Comparison of ENCODE assay signal across 22 mouse cellular contexts in genomic region chr12:105333570-105333969, GRCm38 (mm10). TPM values are rescaled to one million over a fixed set of nuclear protein-coding genes. Genes with fewer than 3 reads are reported as not detected.
DNase-seq lines count a peak whose midpoint lies in the region; ATAC-seq and TF ChIP-seq lines count a peak whose summit lies in the region.
"Had no signal": no experiment of that assay in that cellular context is flagged by ENCODE, and none has a peak within 500 bp of the region (broad histone marks: within the 10 kb centered on the region; RNA-seq: fewer than 3 reads in every experiment).

TSS of gene Tunar (plus strand) at chr12:105333870.

- no peak for ATAC-seq in hindbrain, postnatal 0 days
- ATAC-seq in midbrain, postnatal 0 days (ENCODE audit: low FRiP score), result no peak
- ATAC-seq: intestine, embryonic 16.5 days; liver, embryonic 12.5 days had no signal

- no peaks in the 10 kb centered on the region for H3K36me3 ChIP-seq in hindbrain, postnatal 0 days (ENCODE audit: insufficient read depth, low read length)
- no peaks in the 10 kb centered on the region for H3K36me3 ChIP-seq in hindbrain, embryonic 10.5 days
- H3K36me3 ChIP-seq in midbrain, postnatal 0 days (ENCODE audit: insufficient read depth, low read length), result no peaks in the 10 kb centered on the region
- H3K36me3 ChIP-seq: embryonic facial prominence, embryonic 10.5 days; limb, embryonic 12.5 days; liver, embryonic 12.5 days; midbrain, embryonic 12.5 days had no signal

- 88% methylated on average over 2 of the region's 2 CpGs for WGBS in hindbrain, postnatal 0 days
- WGBS in hindbrain, embryonic 10.5 days, result 87% methylated on average over 2 of the region's 2 CpGs
- WGBS in midbrain, postnatal 0 days, result 96% methylated on average over 2 of the region's 2 CpGs

- H3K4me2 ChIP-seq in hindbrain, postnatal 0 days (ENCODE audit: low read depth, low read length), result no peak within 1 kb of the TSS
- H3K4me2 ChIP-seq in midbrain, postnatal 0 days (ENCODE audit: low read depth, low read length, poor library complexity, severe bottlenecking), result no peak within 1 kb of the TSS
- H3K4me2 ChIP-seq: limb, embryonic 12.5 days; liver, embryonic 12.5 days; lung, embryonic 14.5 days; midbrain, embryonic 12.5 days had no signal

- no peak for TF ChIP-seq CTCF in hindbrain, postnatal 0 days (IDR thresholded peaks at IDR 0.05; ENCODE audit: low read depth)
- TF ChIP-seq CTCF in midbrain, postnatal 0 days (IDR thresholded peaks at IDR 0.05), result no peak

- H3K9ac ChIP-seq in hindbrain, postnatal 0 days (replicated peaks; ENCODE audit: low read length), result no peak within 1 kb of the TSS
- H3K9ac ChIP-seq in midbrain, postnatal 0 days (replicated peaks; ENCODE audit: low read length, poor library complexity, severe bottlenecking), result no peak within 1 kb of the TSS
- H3K9ac ChIP-seq: limb, embryonic 12.5 days; liver, embryonic 12.5 days; lung, embryonic 14.5 days; midbrain, embryonic 12.5 days had no signal

- intact Hi-C loops in left cerebral cortex, postnatal 4 days (cut with DNase I), result loop anchor here (10.0 kb wide), 2 partner anchors 91 to 259 kb away; no protein-coding TSS in a partner anchor
- intact Hi-C loops in gastrocnemius, postnatal 14 days (cut with DNase I; ENCODE audit: low total_unique reads), result no loop called here

- H3K27ac ChIP-seq in hindbrain, postnatal 0 days, result no peak within 1 kb of the TSS
- no peak within 1 kb of the TSS for H3K27ac ChIP-seq in hindbrain, embryonic 10.5 days
- no peak within 1 kb of the TSS for H3K27ac ChIP-seq in midbrain, postnatal 0 days (ENCODE audit: low read depth, low read length)
- H3K27ac ChIP-seq: embryonic facial prominence, embryonic 10.5 days; heart, adult 2 months; limb, embryonic 12.5 days; liver, embryonic 12.5 days; midbrain, embryonic 12.5 days; stomach, postnatal 0 days had no signal

- no peak for DNase-seq in hindbrain, postnatal 0 days (ENCODE audit: low spot score)
- DNase-seq in hindbrain, embryonic 10.5 days (ENCODE audit: low spot score), result no peak
- DNase-seq in left cerebral cortex, postnatal 4 days, result no peak
- DNase-seq in left cerebral cortex, adult 8-10 months (ENCODE audit: low spot score in 2 of 2), result no peak
- no peak for DNase-seq in layer of hippocampus, postnatal 14 days (ENCODE audit: low spot score in 2 of 2)
- no peak for DNase-seq in midbrain, postnatal 0 days (ENCODE audit: low spot score)
- no peak for DNase-seq in gastrocnemius, postnatal 14 days
- DNase-seq: cerebellum, adult 8-10 months; gastrocnemius, postnatal 25 days; heart, adult 2 months; heart, postnatal 36 days; kidney, postnatal 36 days; lung, embryonic 14.5 days had no signal

- no peaks in the 10 kb centered on the region for H3K9me3 ChIP-seq in hindbrain, postnatal 0 days (ENCODE audit: low read length)
- no peaks in the 10 kb centered on the region for H3K9me3 ChIP-seq in hindbrain, embryonic 10.5 days
- H3K9me3 ChIP-seq in midbrain, postnatal 0 days (ENCODE audit: low read length), result no peaks in the 10 kb centered on the region
- H3K9me3 ChIP-seq: embryonic facial prominence, embryonic 10.5 days; limb, embryonic 12.5 days; liver, embryonic 12.5 days; midbrain, embryonic 12.5 days had no signal

- no peak within 1 kb of the TSS for H3K4me3 ChIP-seq in hindbrain, postnatal 0 days (ENCODE audit: low read length)
- no peak within 1 kb of the TSS for H3K4me3 ChIP-seq in hindbrain, embryonic 10.5 days
- no peak within 1 kb of the TSS for H3K4me3 ChIP-seq in midbrain, postnatal 0 days (ENCODE audit: low read depth, low read length)
- H3K4me3 ChIP-seq: embryonic facial prominence, embryonic 10.5 days; heart, adult 2 months; limb, embryonic 12.5 days; liver, embryonic 12.5 days; midbrain, embryonic 12.5 days had no signal

- H3K27me3 ChIP-seq in hindbrain, postnatal 0 days (ENCODE audit: insufficient read depth, low read length), result no peaks in the 10 kb centered on the region
- peaks cover 40% of the 10 kb centered on the region for H3K27me3 ChIP-seq in hindbrain, embryonic 10.5 days (ENCODE audit: insufficient read depth, poor library complexity, severe bottlenecking)
- no peaks in the 10 kb centered on the region for H3K27me3 ChIP-seq in midbrain, postnatal 0 days (ENCODE audit: insufficient read depth, low read length)

- H3K4me1 ChIP-seq in hindbrain, postnatal 0 days (ENCODE audit: insufficient read depth, low read length), result peaks cover 2% of the 10 kb centered on the region; the same call in 1 of the 2 replicates
- H3K4me1 ChIP-seq in hindbrain, embryonic 10.5 days (replicated peaks), result peaks cover 24% of the 10 kb centered on the region
- H3K4me1 ChIP-seq in midbrain, postnatal 0 days (ENCODE audit: insufficient read depth, low read length), result peaks cover 8% of the 10 kb centered on the region; the same call in 1 of the 2 replicates
- H3K4me1 ChIP-seq: liver, embryonic 12.5 days had no signal

RNA-seq across cellular contexts. Expression of gene Tunar, which starts in this region (rescaled TPM):
- total RNA-seq in hindbrain, postnatal 0 days (2014; rRNA removed), result 29.5 and 29.6 TPM in 2 replicates
- polyA plus RNA-seq in hindbrain, postnatal 0 days (2015; fragmentation: Nextera tagmentation; extraction: Ambion mirVana), result 13.8 and 18.3 TPM in 2 replicates
- 0.31 and 0.67 TPM in 2 replicates for polyA plus RNA-seq in hindbrain, embryonic 10.5 days (2016; fragmentation: Nextera tagmentation; extraction: Ambion mirVana)
- 10 to 100 TPM; 20.1 to 21.1 TPM for total RNA-seq in left cerebral cortex, postnatal 4 days (2021)
- 10 to 100 TPM in 1 of 4 experiments, 1 to 10 TPM in 3; 9.0 to 10.2 (median 9.4) TPM for total RNA-seq in left cerebral cortex, adult 8-10 months (2022)
- total RNA-seq in layer of hippocampus, postnatal 14 days (2021), result 10 to 100 TPM; 22.3 to 24.2 TPM
- total RNA-seq in midbrain, postnatal 0 days (2014; rRNA removed), result 29.1 and 34.7 TPM in 2 replicates
- 22.7 and 22.8 TPM in 2 replicates for polyA plus RNA-seq in midbrain, postnatal 0 days (2015; fragmentation: Nextera tagmentation; extraction: Ambion mirVana)
- total RNA-seq in gastrocnemius, postnatal 14 days (2021), result not detected
- total RNA-seq: common myeloid progenitor, adult 5-6 weeks; gastrocnemius, postnatal 25 days; heart, postnatal 36 days had no signal
- polyA plus RNA-seq: heart, adult 2 months; heart, embryonic 14.5 days; liver, embryonic 12.5 days; thymus, postnatal 0 days had no signal

Comparison
In these comparisons a context has a peak if more than half of its experiments do, and no peak if none do; other contexts are left out.
1. RNA of gene Tunar (total RNA-seq): 29.1 to 34.7 TPM in midbrain, postnatal 0 days, 29.5 to 29.6 TPM in hindbrain, postnatal 0 days, 22.3 to 24.2 TPM in layer of hippocampus, postnatal 14 days, 20.1 to 21.1 TPM in left cerebral cortex, postnatal 4 days and 9.0 to 10.2 TPM in left cerebral cortex, adult 8-10 months; not detected in gastrocnemius, postnatal 14 days; every median in the first group is over 4 times any median in the second.